Mouse (Mus musculus) hematopoietic multipotent progenitor cell, adult 10-12 weeks (in vitro differentiated cells): ENCODE measurements around the gene Olfr463. TPM values are rescaled to one million over a fixed set of nuclear protein-coding genes. Genes with fewer than 3 reads are reported as not detected.

Experiments used
- polyA plus RNA-seq: library from polyadenylated mRNA; stranded (reverse); fragments of >175 nt; gene quantifications from 2 replicates; pipeline ENCODE4 v1.2.3, GENCODE M21; 2012; ENCODE audit warnings: low replicate concordance

Gene Olfr463
- not detected in 2 replicates for polyA plus RNA-seq

DNA sequence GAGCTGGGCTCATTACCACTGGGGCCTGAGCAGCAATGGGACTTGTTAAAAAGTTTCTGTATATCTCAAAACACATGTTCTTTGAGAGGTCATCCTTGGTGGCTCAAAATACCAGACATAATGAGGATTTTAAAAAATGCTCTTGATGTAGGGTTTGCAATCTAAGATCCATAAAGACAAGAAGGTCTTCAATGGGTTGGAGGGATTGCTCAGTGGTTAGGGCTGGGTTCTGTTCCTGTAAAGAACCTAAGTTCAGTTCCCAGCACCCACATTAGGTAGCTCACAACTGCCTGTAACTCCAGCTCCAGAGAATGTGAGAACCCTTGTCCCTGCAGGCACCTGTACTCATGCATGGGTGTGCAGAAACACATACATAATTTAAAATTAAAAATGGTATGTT lies at the start of gene Olfr463:
Gene Olfr463 (minus strand): TSS at position 101 of the 400 bp plus-strand sequence.

DNA sequence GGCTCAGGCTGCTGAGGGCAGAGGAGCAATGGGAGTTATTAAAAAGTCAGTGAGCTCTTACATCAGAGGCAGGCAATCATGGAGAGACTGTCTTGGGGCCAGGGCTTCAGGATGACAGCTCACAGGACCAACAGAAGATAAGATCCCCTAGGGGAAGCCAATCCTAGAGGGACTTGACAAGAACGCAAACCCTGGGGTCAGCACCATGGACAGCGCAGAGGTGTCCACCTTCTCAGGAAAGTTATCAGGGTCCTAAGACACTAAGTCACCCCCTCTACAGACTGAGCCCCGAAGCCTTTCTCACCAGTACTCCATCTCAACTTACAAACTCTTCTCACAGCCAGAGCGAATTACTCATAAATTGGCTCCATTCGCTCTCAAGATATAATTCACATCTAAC lies 23.8 kb upstream of the Olfr463 start, which contains the start of gene Olfr464:
Gene Olfr464 (minus strand): TSS at position 2 of the 400 bp plus-strand sequence.

DNA sequence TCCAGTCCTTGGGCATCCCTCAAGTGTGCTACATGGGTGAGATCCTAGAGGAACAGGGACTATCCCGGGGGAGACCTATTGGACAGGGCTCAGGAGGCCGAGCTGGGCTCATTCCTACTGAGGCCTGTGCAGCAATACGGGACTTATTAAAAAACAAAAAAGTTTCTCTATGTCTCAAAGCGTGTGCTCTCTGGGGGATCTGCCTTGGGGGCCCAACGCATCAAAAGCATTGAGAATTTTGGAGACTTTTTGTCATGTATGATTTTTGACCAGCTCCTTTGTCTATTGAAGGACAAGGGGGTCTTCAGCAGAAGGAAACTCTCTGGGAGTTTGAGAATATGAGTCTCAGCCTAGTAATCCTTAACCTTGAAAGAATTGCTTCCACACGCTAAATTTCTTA lies 5.0 kb downstream of the Olfr463 start, which contains the start of gene Olfr462:
Gene Olfr462 (minus strand): TSS at position 101 of the 400 bp plus-strand sequence.

DNA sequence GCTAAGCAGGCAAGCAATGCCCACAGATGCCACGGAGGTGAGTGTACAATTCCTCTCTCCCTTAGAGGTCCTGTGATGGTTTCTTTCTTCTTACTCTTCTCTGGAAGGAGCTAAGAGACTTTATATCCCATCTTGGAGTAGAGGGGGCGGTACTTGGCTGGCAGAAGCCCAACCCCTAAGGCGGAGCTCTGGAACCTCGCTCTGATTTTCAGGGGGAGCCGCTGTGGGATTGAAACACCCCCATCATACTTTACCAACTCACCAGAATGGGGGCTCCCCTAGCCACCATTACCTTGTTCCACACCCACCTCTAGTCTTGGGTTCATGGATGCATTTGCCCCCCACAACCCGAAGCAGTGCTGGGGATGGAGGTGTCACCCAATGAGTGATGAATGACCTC lies 21.8 kb downstream of the Olfr463 start, which contains the start of gene Epx:
Gene Epx (minus strand): TSS at position 101 of the 400 bp plus-strand sequence.

DNA sequence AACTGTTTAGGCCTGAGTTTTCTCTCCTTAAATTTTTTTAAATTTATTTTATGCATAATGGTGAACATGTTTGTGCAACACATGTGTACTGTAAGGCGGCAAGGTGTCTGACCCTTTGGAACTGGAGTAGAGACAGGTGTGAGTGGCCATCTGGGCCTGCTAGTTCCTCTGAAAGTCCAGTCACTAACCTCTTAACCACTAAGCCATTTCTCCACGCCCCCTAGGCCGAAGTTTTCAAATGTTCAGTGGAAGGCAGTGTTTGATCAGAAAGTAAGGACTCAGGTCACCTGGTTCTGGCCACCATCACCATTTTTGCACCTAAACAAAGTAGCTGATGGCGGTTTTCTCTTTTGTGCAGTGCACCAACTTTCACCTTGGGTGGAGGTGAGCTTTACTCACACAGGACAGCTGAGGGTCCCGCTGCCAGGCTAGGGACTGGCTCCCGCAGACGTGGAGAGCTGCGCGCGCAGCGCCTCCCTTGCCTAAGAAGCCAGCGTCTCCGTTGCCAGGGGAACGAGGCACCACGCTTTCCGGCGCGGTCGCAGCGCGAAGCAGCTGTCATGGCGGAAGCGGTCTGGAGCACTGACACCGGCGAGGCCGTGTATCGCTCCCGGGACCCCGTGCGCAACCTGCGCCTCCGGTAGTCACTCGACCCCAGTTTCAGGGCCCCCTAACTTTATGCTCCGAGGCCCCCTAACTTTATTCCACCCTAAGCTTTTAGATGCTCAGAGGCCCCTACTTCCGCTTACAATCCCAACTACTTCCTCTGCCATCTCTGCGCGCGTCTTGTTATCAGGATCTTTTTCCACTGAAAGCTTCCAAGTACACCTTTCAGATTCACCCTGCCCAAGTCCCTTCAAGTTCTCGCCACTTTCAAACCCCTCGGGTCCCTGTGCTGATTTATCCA lies 44.2 kb downstream of the Olfr463 start, which contains the start of gene Mks1:
Gene Mks1 (plus strand): TSS at position 526 of the 907 bp plus-strand sequence.

Other genes starting within 250 kb of the Olfr463 start
- 7.9 and 32.8 TPM in 2 replicates for gene Rnf43, start 234.7 kb downstream of the Olfr463 start, polyA plus RNA-seq
- gene Supt4a, start 159.8 kb downstream of the Olfr463 start, polyA plus RNA-seq, result 14.4 and 17.5 TPM in 2 replicates
- 1.8 and 5.1 TPM in 2 replicates for gene Tspoap1, start 136.8 kb downstream of the Olfr463 start, polyA plus RNA-seq
- 6.4 and 14.0 TPM in 2 replicates for gene Mpo, start 103.8 kb downstream of the Olfr463 start, polyA plus RNA-seq
- gene Lpo, start 69.1 kb downstream of the Olfr463 start, polyA plus RNA-seq, result not detected in 2 replicates
- 12.1 and 15.1 TPM in 2 replicates for gene Mks1, start 44.2 kb downstream of the Olfr463 start, polyA plus RNA-seq
- 0.08 and 0.19 TPM in 2 replicates for gene Epx, start 21.9 kb downstream of the Olfr463 start, polyA plus RNA-seq
- gene Olfr462, start 5.1 kb downstream of the Olfr463 start, polyA plus RNA-seq, result not detected in 2 replicates
- gene Olfr464, start 23.6 kb upstream of the Olfr463 start, polyA plus RNA-seq, result not detected in 2 replicates
- 22.5 and 31.4 TPM in 2 replicates for gene Dynll2, start 90.1 kb upstream of the Olfr463 start, polyA plus RNA-seq
- 146 TPM in 2 replicates for gene Srsf1, start 150.0 kb upstream of the Olfr463 start, polyA plus RNA-seq
- 14.8 and 20.3 TPM in 2 replicates for gene Vezf1, start 170.9 kb upstream of the Olfr463 start, polyA plus RNA-seq
- 7.0 and 18.5 TPM in 2 replicates for gene Cuedc1, start 200.7 kb upstream of the Olfr463 start, polyA plus RNA-seq